Mouse (Mus musculus): Measurements from ENCODE around the gene Gm28035. TPM values are rescaled to one million over a fixed set of nuclear protein-coding genes. Genes with fewer than 3 reads are reported as not detected.

Gene Gm28035
- total and polyA plus RNA-seq, 2 experiments from 2014 or later, result 0.16 to 4.2 TPM

GRCm38 (mm10) chr2:30261921-30262839 lies 21.8 kb downstream of the Gm28035 start:
- Histone ChIP-seq H3K27me3 (ENCODE audit: insufficient read depth, low read length) (no peaks in the 10 kb centered on the region), H3K9ac (no peak overlapping the region), H3K36me3 (ENCODE audit: insufficient read depth) (peaks cover 56% of the 10 kb centered on the region), H3K4me3 (ENCODE audit: low read depth, low read length) (no peak overlapping the region), H3K4me1 (ENCODE audit: insufficient read depth) (peaks cover 3% of the 10 kb centered on the region; the same call in 1 of the 2 replicates), H3K9me3 (ENCODE audit: low read length) (no peaks in the 10 kb centered on the region), H3K4me2 (ENCODE audit: low read depth) (no peak overlapping the region), H3K27ac (ENCODE audit: low read depth, low read length) (0 out of 2 replicates have a peak overlapping the region, but pooled peaks have one; percentile 15)
- WGBS, result 82% methylated on average over 18 of the region's 18 CpGs
- ATAC-seq, result no peak
- DNase-seq, result no peak
- TF ChIP-seq CTCF (IDR thresholded peaks at IDR 0.05; ENCODE audit: low read depth), result no peak

GRCm38 (mm10) chr2:30262840-30263441 lies 22.6 kb downstream of the Gm28035 start:
- Histone ChIP-seq H3K9me3 (ENCODE audit: low read length) (no peaks in the 10 kb centered on the region), H3K4me3 (ENCODE audit: low read depth, low read length) (no peak overlapping the region), H3K4me2 (ENCODE audit: low read depth) (no peak overlapping the region), H3K9ac (no peak overlapping the region), H3K27me3 (ENCODE audit: insufficient read depth, low read length) (no peaks in the 10 kb centered on the region), H3K36me3 (ENCODE audit: insufficient read depth) (peaks cover 49% of the 10 kb centered on the region), H3K4me1 (ENCODE audit: insufficient read depth) (peaks cover 3% of the 10 kb centered on the region; the same call in 1 of the 2 replicates), H3K27ac (ENCODE audit: low read depth, low read length) (0 out of 2 replicates have a peak overlapping the region, but pooled peaks have one; percentile 50)
- no peak for TF ChIP-seq CTCF (IDR thresholded peaks at IDR 0.05; ENCODE audit: low read depth)
- DNase-seq, result peak; percentile 82
- peak; percentile 69 for ATAC-seq
- 25% methylated on average over 4 of the region's 4 CpGs for WGBS

GRCm38 (mm10) chr2:30263811-30264210 lies 23.4 kb downstream of the Gm28035 start:
- Histone ChIP-seq H3K27me3 (ENCODE audit: insufficient read depth, low read length) (no peaks in the 10 kb centered on the region), H3K36me3 (ENCODE audit: insufficient read depth) (peaks cover 40% of the 10 kb centered on the region), H3K4me1 (ENCODE audit: insufficient read depth) (peaks cover 3% of the 10 kb centered on the region; the same call in 1 of the 2 replicates), H3K4me3 (ENCODE audit: low read depth, low read length) (no peak overlapping the region), H3K9me3 (ENCODE audit: low read length) (no peaks in the 10 kb centered on the region), H3K9ac (no peak overlapping the region), H3K4me2 (ENCODE audit: low read depth) (no peak overlapping the region), H3K27ac (ENCODE audit: low read depth, low read length) (peak overlapping the region; percentile 50; the same call in 1 of the 2 replicates)
- DNase-seq (no peak), ATAC-seq (no peak)
- 93% methylated on average over 6 of the region's 6 CpGs for WGBS
- no peak for TF ChIP-seq CTCF (IDR thresholded peaks at IDR 0.05; ENCODE audit: low read depth)

- Histone ChIP-seq H3K36me3 (ENCODE audit: insufficient read depth) (peaks cover 44% of the 10 kb centered on the region), H3K4me3 (ENCODE audit: low read depth, low read length) (no peak overlapping the region), H3K27ac (ENCODE audit: low read depth, low read length) (peak overlapping the region; percentile 62), H3K27me3 (ENCODE audit: insufficient read depth, low read length) (no peaks in the 10 kb centered on the region), H3K4me2 (ENCODE audit: low read depth) (no peak overlapping the region), H3K9ac (no peak overlapping the region), H3K9me3 (ENCODE audit: low read length) (no peaks in the 10 kb centered on the region), H3K4me1 (ENCODE audit: insufficient read depth) (peaks cover 3% of the 10 kb centered on the region; the same call in 1 of the 2 replicates)
- no peak for DNase-seq
- no peak for ATAC-seq
- TF ChIP-seq CTCF (IDR thresholded peaks at IDR 0.05; ENCODE audit: low read depth), result no peak
- WGBS, result 54% methylated on average over 7 of the region's 7 CpGs
These were observed 24.5 kb downstream of the Gm28035 start for GRCm38 (mm10) chr2:30264671-30265519.

- Histone ChIP-seq H3K9ac (no peak within 1 kb of the TSS; the same call in 1 of the 2 replicates), H3K4me2 (ENCODE audit: low read depth) (no peak within 1 kb of the TSS), H3K9me3 (ENCODE audit: low read length) (no peaks in the 10 kb centered on the region), H3K4me3 (ENCODE audit: low read depth, low read length) (no peak within 1 kb of the TSS), H3K27ac (ENCODE audit: low read depth, low read length) (peak within 1 kb of the TSS; percentile 62), H3K4me1 (ENCODE audit: insufficient read depth) (peaks cover 3% of the 10 kb centered on the region; the same call in 1 of the 2 replicates), H3K27me3 (ENCODE audit: insufficient read depth, low read length) (no peaks in the 10 kb centered on the region), H3K36me3 (ENCODE audit: insufficient read depth) (peaks cover 39% of the 10 kb centered on the region)
- DNase-seq (peak; percentile 34), ATAC-seq (peak; percentile 7; the same call in 1 of the 2 replicates)
- WGBS, result 24% methylated on average over 5 of the region's 5 CpGs
- no peak for TF ChIP-seq CTCF (IDR thresholded peaks at IDR 0.05; ENCODE audit: low read depth)
These were observed 25.4 kb downstream of the Gm28035 start, which contains the start of gene Phyhd1 for GRCm38 (mm10) chr2:30265767-30266253. Gene Phyhd1 (plus strand): TSS chr2:30266203.

- peaks cover 3% of the 10 kb centered on the region; the same call in 1 of the 2 replicates for H3K4me1 ChIP-seq (ENCODE audit: insufficient read depth)
- TF ChIP-seq CTCF (IDR thresholded peaks at IDR 0.05; ENCODE audit: low read depth), result no peak
- DNase-seq, result no peak
- H3K27me3 ChIP-seq (ENCODE audit: insufficient read depth, low read length), result no peaks in the 10 kb centered on the region
- ATAC-seq, result no peak
- H3K36me3 ChIP-seq (ENCODE audit: insufficient read depth), result peaks cover 36% of the 10 kb centered on the region
- WGBS, result 12% methylated on average over 4 of the region's 4 CpGs
- peak overlapping the region; percentile 62 for H3K27ac ChIP-seq (ENCODE audit: low read depth, low read length)
- H3K4me2 ChIP-seq (ENCODE audit: low read depth), result no peak overlapping the region
- H3K9ac ChIP-seq, result no peak overlapping the region; the same call in 1 of the 2 replicates
- no peaks in the 10 kb centered on the region for H3K9me3 ChIP-seq (ENCODE audit: low read length)
- no peak overlapping the region for H3K4me3 ChIP-seq (ENCODE audit: low read depth, low read length)
These were observed 26.1 kb downstream of the Gm28035 start for GRCm38 (mm10) chr2:30266392-30266941.

Data from forebrain, postnatal 0 days (tissue).